Mouse (Mus musculus): ENCODE results near the gene Prkag2. TPM values are rescaled to one million over a fixed set of nuclear protein-coding genes. Genes with fewer than 3 reads are reported as not detected.
A peak's percentile ranks its signal among the peaks of the same experiment; 100 is the strongest.

The Prkag2 gene
- 76.5 and 85.1 TPM in 2 replicates for polyA plus RNA-seq (2015; fragmentation: Nextera tagmentation; extraction: Ambion mirVana)

GRCm38 (mm10) chr5:25100516-25101125, at the start of gene Prkag2:
TSS of gene Prkag2 (minus strand) at chr5:25100642.
- H3K27me3 ChIP-seq = peaks cover 56% of the 10 kb centered on the region
- H3K4me1 ChIP-seq (replicated peaks) = peaks cover 27% of the 10 kb centered on the region
- H3K4me3 ChIP-seq = peak within 1 kb of the TSS; percentile 59
- H3K4me2 ChIP-seq = peak within 1 kb of the TSS; percentile 99
- H3K27ac ChIP-seq (replicated peaks) = no peak within 1 kb of the TSS
- H3K9me3 ChIP-seq = no peaks in the 10 kb centered on the region
- peak; percentile 69 for ATAC-seq (ENCODE audit: low read depth)
- H3K36me3 ChIP-seq = no peaks in the 10 kb centered on the region
- under 1% methylated on average over 33 of the region's 50 CpGs for WGBS
- H3K9ac ChIP-seq = peak within 1 kb of the TSS; percentile 70

DNA sequence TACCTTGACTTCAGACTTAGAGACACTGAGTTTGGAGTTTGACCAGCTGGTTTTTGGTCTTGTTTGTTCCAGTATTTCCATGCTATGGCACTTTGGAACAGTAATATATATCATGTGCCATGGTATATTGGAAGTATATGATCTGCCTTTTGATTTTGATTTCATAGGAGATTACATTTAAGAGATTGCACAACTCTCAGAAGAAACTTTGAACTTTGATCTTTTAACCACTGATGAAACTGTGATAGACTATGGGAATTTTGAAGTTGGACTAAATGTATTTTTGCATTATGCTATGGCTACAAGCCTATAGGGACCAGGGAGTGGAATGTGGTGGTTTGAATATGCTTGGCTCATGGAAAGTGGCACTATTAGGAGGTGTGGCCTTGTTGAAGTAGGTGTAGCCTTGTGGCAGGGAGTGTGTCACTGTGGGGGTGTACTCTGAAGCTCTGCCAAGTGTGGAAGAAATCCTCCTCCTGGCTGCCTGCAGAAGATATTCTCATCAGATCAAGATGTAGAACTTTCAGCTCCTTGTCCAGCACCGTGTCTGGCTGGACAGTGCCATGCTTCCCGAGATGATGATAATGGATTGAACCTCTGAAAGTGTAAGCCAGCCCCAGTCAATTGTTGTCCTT, 49.0 kb upstream of the Prkag2 start:
- Histone ChIP-seq H3K4me1 (replicated peaks) (peaks cover 5% of the 10 kb centered on the region), H3K27ac (replicated peaks) (no peak overlapping the region), H3K9me3 (peaks cover 3% of the 10 kb centered on the region; the same call in 1 of the 2 replicates), H3K27me3 (no peaks in the 10 kb centered on the region), H3K4me3 (no peak overlapping the region), H3K36me3 (no peaks in the 10 kb centered on the region), H3K9ac (no peak overlapping the region), H3K4me2 (no peak overlapping the region)
- WGBS = 84% methylated on average over 2 of the region's 2 CpGs
- ATAC-seq (ENCODE audit: low read depth) = no peak

GRCm38 (mm10) chr5:25146705-25147104, 46.3 kb upstream of the Prkag2 start:
- H3K36me3 ChIP-seq = no peaks in the 10 kb centered on the region
- 77% methylated on average over 7 of the region's 7 CpGs for WGBS
- no peaks in the 10 kb centered on the region for H3K4me1 ChIP-seq (replicated peaks)
- peaks cover 3% of the 10 kb centered on the region; the same call in 1 of the 2 replicates for H3K9me3 ChIP-seq
- H3K4me2 ChIP-seq = no peak overlapping the region
- no peak overlapping the region for H3K27ac ChIP-seq (replicated peaks)
- no peak for ATAC-seq (ENCODE audit: low read depth)
- no peak overlapping the region for H3K4me3 ChIP-seq
- no peaks in the 10 kb centered on the region for H3K27me3 ChIP-seq
- H3K9ac ChIP-seq = no peak overlapping the region

- Histone ChIP-seq H3K4me3 (no peak overlapping the region), H3K9me3 (no peaks in the 10 kb centered on the region), H3K4me2 (no peak overlapping the region), H3K9ac (no peak overlapping the region), H3K27ac (replicated peaks) (no peak overlapping the region), H3K4me1 (replicated peaks) (no peaks in the 10 kb centered on the region), H3K27me3 (no peaks in the 10 kb centered on the region), H3K36me3 (no peaks in the 10 kb centered on the region)
- ATAC-seq (ENCODE audit: low read depth) = no peak
- 89% methylated on average over 4 of the region's 4 CpGs for WGBS
Observed at GRCm38 (mm10) chr5:25127865-25128264, 27.4 kb upstream of the Prkag2 start.

- Histone ChIP-seq H3K27ac (replicated peaks) (no peak overlapping the region), H3K4me2 (no peak overlapping the region), H3K4me3 (no peak overlapping the region), H3K9ac (no peak overlapping the region), H3K4me1 (replicated peaks) (no peaks in the 10 kb centered on the region), H3K27me3 (no peaks in the 10 kb centered on the region), H3K36me3 (no peaks in the 10 kb centered on the region), H3K9me3 (no peaks in the 10 kb centered on the region)
- 64% methylated on average over 3 of the region's 3 CpGs for WGBS
- no peak for ATAC-seq (ENCODE audit: low read depth)
Observed at GRCm38 (mm10) chr5:25125884-25126560, 25.6 kb upstream of the Prkag2 start.

DNA sequence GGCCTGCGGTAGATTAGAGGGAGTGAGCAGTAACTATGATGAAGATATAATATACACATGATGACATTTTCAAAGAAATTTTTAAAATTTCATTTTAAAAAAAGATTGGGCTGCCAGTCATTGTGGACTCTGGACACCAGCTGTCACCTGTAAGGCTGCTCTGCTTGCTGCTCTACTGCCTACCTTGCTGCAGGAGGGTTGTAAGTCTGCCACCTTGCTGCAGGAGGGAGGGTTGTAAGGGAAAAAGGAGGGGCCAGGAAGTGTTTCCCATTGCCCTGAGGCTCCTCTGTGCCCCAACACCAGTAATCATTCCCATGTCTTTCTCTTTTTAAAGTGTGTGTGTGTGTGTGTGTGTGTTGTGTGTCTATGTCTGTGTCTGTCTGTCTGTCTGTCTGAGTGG, 22.1 kb upstream of the Prkag2 start:
- Histone ChIP-seq H3K36me3 (no peaks in the 10 kb centered on the region), H3K4me3 (no peak overlapping the region), H3K9ac (no peak overlapping the region), H3K27me3 (no peaks in the 10 kb centered on the region), H3K4me1 (replicated peaks) (0 out of 2 replicates have a peak, but pooled peaks cover 4% of the 10 kb centered on the region), H3K27ac (replicated peaks) (no peak overlapping the region), H3K9me3 (no peaks in the 10 kb centered on the region), H3K4me2 (no peak overlapping the region)
- WGBS = 97% methylated on average over 1 of the region's 1 CpGs
- no peak for ATAC-seq (ENCODE audit: low read depth)

DNA sequence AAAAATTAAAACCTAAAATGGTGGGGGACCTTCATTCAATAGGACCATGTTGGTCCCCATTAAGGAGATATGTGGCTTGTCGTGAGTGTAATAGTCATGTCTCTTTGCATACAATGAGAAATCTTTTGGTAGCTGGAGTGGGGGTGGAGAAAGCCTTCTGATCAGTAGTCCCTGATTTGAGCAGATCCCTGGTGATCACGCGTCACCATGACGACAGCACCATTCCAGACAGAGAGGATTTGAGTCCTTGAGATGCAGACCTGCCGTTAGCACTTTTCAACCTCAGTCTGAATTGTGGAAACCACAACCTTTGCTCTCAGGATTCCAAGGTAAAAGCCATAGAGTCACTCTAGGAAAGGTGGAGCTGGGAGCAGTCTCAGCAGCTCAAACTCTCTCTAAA, 18.7 kb upstream of the Prkag2 start:
- Histone ChIP-seq H3K36me3 (no peaks in the 10 kb centered on the region), H3K27ac (replicated peaks) (no peak overlapping the region), H3K4me1 (replicated peaks) (0 out of 2 replicates have a peak, but pooled peaks cover 4% of the 10 kb centered on the region), H3K9ac (no peak overlapping the region), H3K4me3 (no peak overlapping the region), H3K4me2 (no peak overlapping the region), H3K9me3 (no peaks in the 10 kb centered on the region), H3K27me3 (no peaks in the 10 kb centered on the region)
- ATAC-seq (ENCODE audit: low read depth) = no peak
- 79% methylated on average over 5 of the region's 5 CpGs for WGBS

DNA sequence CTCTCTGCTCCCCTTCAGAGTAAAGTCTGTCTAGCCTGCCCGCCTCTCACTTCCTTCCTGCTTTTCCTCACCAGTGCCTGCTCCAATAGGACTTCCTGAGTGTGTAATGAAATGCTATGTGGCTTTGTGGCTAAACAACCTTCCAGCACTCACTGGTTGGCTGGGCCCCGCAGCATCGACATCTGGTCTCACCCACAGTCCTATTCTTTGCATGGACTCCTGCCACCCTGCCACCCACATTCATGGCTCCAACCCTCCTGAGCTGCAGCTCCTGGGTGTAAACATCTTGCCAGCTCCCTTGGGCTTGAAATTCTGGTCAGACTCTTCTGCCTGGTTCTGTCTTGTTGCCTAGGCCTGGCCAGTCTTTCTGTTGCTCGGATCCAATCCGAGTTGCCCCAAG, 15.6 kb upstream of the Prkag2 start:
- 79% methylated on average over 5 of the region's 5 CpGs for WGBS
- ATAC-seq (ENCODE audit: low read depth) = no peak
- no peaks in the 10 kb centered on the region for H3K36me3 ChIP-seq

DNA sequence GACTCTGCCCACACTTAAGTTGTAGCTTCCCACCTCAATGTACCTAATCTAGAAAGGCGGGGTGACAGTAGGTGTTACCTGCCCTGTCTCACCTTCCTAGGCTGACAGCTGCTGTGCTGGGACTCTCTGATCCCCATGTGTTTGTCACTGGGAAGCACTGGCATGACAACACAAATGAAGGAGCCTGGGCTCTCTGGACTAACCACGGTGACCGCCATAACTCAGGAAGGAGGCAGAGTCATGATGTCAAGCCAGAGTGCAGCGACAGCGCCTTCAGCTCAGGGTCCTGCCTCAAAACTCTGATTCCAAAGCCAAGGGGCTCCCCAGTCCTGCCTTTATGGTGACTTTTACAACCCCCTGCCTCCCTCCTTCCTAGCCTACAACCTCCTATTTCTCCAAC, 14.8 kb upstream of the Prkag2 start:
- 71% methylated on average over 5 of the region's 5 CpGs for WGBS
- no peak for ATAC-seq (ENCODE audit: low read depth)
- H3K4me2 ChIP-seq = no peak overlapping the region

More for the DNA sequence above, 15.6 kb upstream of the Prkag2 start:
- Histone ChIP-seq H3K4me1 (replicated peaks) (0 out of 2 replicates have a peak, but pooled peaks cover 4% of the 10 kb centered on the region), H3K27me3 (no peaks in the 10 kb centered on the region), H3K4me2 (no peak overlapping the region), H3K9ac (no peak overlapping the region), H3K27ac (replicated peaks) (no peak overlapping the region), H3K4me3 (no peak overlapping the region), H3K9me3 (no peaks in the 10 kb centered on the region)

GRCm38 (mm10) chr5:25114110-25114509, 13.7 kb upstream of the Prkag2 start:
- no peak overlapping the region for H3K4me3 ChIP-seq
- H3K36me3 ChIP-seq = no peaks in the 10 kb centered on the region
- H3K4me1 ChIP-seq (replicated peaks) = 0 out of 2 replicates have a peak, but pooled peaks cover under 1% of the 10 kb centered on the region
- H3K9ac ChIP-seq = no peak overlapping the region
- no peak overlapping the region for H3K27ac ChIP-seq (replicated peaks)
- no peak for ATAC-seq (ENCODE audit: low read depth)
- no peak overlapping the region for H3K4me2 ChIP-seq
- H3K9me3 ChIP-seq = no peaks in the 10 kb centered on the region
- H3K27me3 ChIP-seq = no peaks in the 10 kb centered on the region

More for the DNA sequence above, 14.8 kb upstream of the Prkag2 start:
- no peak overlapping the region for H3K9ac ChIP-seq
- no peaks in the 10 kb centered on the region for H3K9me3 ChIP-seq
- H3K4me1 ChIP-seq (replicated peaks) = 0 out of 2 replicates have a peak, but pooled peaks cover 4% of the 10 kb centered on the region
- no peaks in the 10 kb centered on the region for H3K36me3 ChIP-seq
- H3K4me3 ChIP-seq = no peak overlapping the region
- H3K27me3 ChIP-seq = no peaks in the 10 kb centered on the region
- H3K27ac ChIP-seq (replicated peaks) = no peak overlapping the region

DNA sequence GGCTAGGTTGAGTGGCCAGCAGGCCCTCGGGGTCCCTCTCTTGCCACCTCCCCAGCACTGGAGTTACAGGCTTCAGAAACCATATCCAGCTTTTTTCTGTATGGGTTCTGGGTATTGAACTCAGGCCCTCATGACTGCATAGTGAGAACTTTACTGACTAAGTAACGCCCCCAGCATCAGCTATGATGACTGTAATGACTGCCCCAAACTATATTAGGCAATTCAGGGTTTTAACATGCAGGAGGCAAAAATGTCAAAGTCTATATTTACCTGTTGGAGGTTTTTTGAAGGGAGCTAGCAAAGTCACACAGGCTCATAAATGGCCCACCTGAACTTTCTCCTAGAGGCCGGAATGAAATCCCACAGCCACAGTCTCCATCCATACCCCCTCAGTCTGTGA, 9.9 kb upstream of the Prkag2 start:
- ATAC-seq (ENCODE audit: low read depth) = no peak
- H3K36me3 ChIP-seq = no peaks in the 10 kb centered on the region
- H3K9me3 ChIP-seq = no peaks in the 10 kb centered on the region
- no peak overlapping the region for H3K4me3 ChIP-seq
- H3K4me1 ChIP-seq (replicated peaks) = no peaks in the 10 kb centered on the region
- 82% methylated on average over 3 of the region's 3 CpGs for WGBS
- H3K27me3 ChIP-seq = 0 out of 2 replicates have a peak, but pooled peaks cover 3% of the 10 kb centered on the region
- H3K27ac ChIP-seq (replicated peaks) = no peak overlapping the region
- no peak overlapping the region for H3K4me2 ChIP-seq
- no peak overlapping the region for H3K9ac ChIP-seq

DNA sequence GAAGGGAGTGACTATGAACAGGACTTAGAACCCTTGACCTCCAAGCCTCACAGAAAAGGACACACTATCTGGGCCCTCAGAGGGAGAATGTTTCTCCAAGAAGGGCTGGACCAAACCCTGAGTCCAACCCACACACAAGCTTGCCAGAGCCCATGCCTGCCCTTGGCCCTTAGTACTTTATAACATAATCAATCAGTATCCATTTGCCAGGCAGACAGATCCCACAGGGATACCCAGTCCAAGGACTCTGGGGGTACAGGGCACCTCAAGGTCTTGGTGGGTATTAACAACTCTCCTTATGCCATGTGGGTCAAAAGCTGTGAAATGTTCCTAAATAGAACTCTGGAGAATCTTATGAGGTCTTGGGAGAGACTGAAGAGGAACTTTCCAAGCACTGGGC, 5.3 kb upstream of the Prkag2 start:
- peaks cover 6% of the 10 kb centered on the region for H3K4me1 ChIP-seq (replicated peaks)
- no peaks in the 10 kb centered on the region for H3K36me3 ChIP-seq
- H3K4me3 ChIP-seq = no peak overlapping the region
- no peak overlapping the region for H3K27ac ChIP-seq (replicated peaks)
- H3K9me3 ChIP-seq = no peaks in the 10 kb centered on the region
- H3K27me3 ChIP-seq = peaks cover 21% of the 10 kb centered on the region
- no peak overlapping the region for H3K4me2 ChIP-seq
- ATAC-seq (ENCODE audit: low read depth) = no peak
- no peak overlapping the region for H3K9ac ChIP-seq

All from neural tube, embryonic 13.5 days (tissue).